Mouse (Mus musculus) CH12.LX (cell line): ENCODE measurements around the gene Drd1. TPM values are rescaled to one million over a fixed set of nuclear protein-coding genes. Genes with fewer than 3 reads are reported as not detected.

Experiments used
- DNase-seq: peaks from one replicate; pipeline ENCODE4 v3.0.0-alpha.2; 2013; ENCODE audit errors: extremely low read depth
- H3K27ac ChIP-seq: 2 replicates; pipeline ENCODE4 v1.5.1; 2012; ENCODE audit warnings: low read depth, mild to moderate bottlenecking, control low read depth, moderate library complexity; ENCODE audit not compliant: insufficient read depth
- H3K27me3 ChIP-seq: replicated peaks from 2 replicates; pipeline ENCODE3; 2012; ENCODE audit warnings: inconsistent platforms
- H3K36me3 ChIP-seq, 2 experiments: replicated peaks in 1 of 2; 2 replicates each; pipeline versions ENCODE3 to v1.6.1; 2012; ENCODE audit warnings: inconsistent platforms in 1 of 2, low read length in 1 of 2, mild to moderate bottlenecking in 1 of 2, mixed read lengths in 1 of 2, moderate library complexity in 1 of 2; ENCODE audit not compliant: control insufficient read depth in 1 of 2, insufficient read depth in 1 of 2
- H3K4me1 ChIP-seq, 2 experiments: 2 replicates each; pipeline ENCODE4 v1.6.1; 2012; ENCODE audit warnings: inconsistent platforms in 1 of 2, moderate library complexity in 1 of 2; ENCODE audit not compliant: insufficient read depth in 2 of 2, control insufficient read depth in 1 of 2
- H3K4me2 ChIP-seq: 2 replicates; pipeline ENCODE4 v1.6.1; 2012; ENCODE audit warnings: low read depth, mild to moderate bottlenecking, control low read depth; ENCODE audit not compliant: poor library complexity, insufficient read depth, severe bottlenecking
- H3K4me3 ChIP-seq, 3 experiments: fragments of 150-350 bp in 1 of 3; sonication (generic) in 1 of 3; replicated peaks in 1 of 3; 2 replicates each; pipeline versions ENCODE3 to v1.5.1; 2011 to 2012; ENCODE audit warnings: low read depth in 2 of 3, low read length in 2 of 3, mild to moderate bottlenecking in 2 of 3, moderate library complexity in 2 of 3, control low read depth in 1 of 3, improper control_type of control experiment in 1 of 3, inconsistent platforms in 1 of 3, mixed read lengths in 1 of 3; ENCODE audit not compliant: poor library complexity in 1 of 3
- H3K79me2 ChIP-seq: replicated peaks from 2 replicates; pipeline ENCODE4 v1.6.1; 2012; ENCODE audit warnings: mild to moderate bottlenecking, moderate library complexity; ENCODE audit not compliant: control insufficient read depth, poor library complexity, insufficient read depth, severe bottlenecking; ENCODE audit errors: extremely low read depth
- H3K9ac ChIP-seq: 2 replicates; pipeline ENCODE4 v1.6.1; 2012; ENCODE audit warnings: low read depth, mild to moderate bottlenecking, control low read depth, moderate library complexity; ENCODE audit not compliant: insufficient read depth
- H3K9me3 ChIP-seq: replicated peaks from 2 replicates; pipeline ENCODE3; 2012; ENCODE audit warnings: low read length, inconsistent platforms, mixed read lengths
- BHLHE40 ChIP-seq: IDR thresholded peaks from 2 replicates; pipeline ENCODE4 v1.6.1; 2011; ENCODE audit warnings: mild to moderate bottlenecking, low read depth, low read length, improper control_type of control experiment
- CHD1 ChIP-seq: IDR thresholded peaks from 2 replicates; pipeline ENCODE4 v1.6.1; 2012; ENCODE audit warnings: low read depth, low read length, improper control_type of control experiment, inconsistent platforms
- CHD2 ChIP-seq: IDR thresholded peaks from 2 replicates; pipeline ENCODE4 v1.6.1; 2011; ENCODE audit warnings: low read length, improper control_type of control experiment
- E2F4 ChIP-seq: IDR thresholded peaks from 2 replicates; pipeline ENCODE4 v1.6.1; 2011; ENCODE audit warnings: low read depth, low read length, improper control_type of control experiment; ENCODE audit not compliant: insufficient replicate concordance
- EP300 ChIP-seq: IDR thresholded peaks from 2 replicates; pipeline ENCODE4 v1.6.1; 2011; ENCODE audit warnings: low read length, improper control_type of control experiment
- IRF4 ChIP-seq: IDR thresholded peaks from 2 replicates; pipeline ENCODE4 v1.6.1; 2014; ENCODE audit warnings: low read depth, mild to moderate bottlenecking, inconsistent platforms, low read length, improper control_type of control experiment
- JUN ChIP-seq: IDR thresholded peaks from 2 replicates; pipeline ENCODE4 v1.6.1; 2011; ENCODE audit warnings: low read depth, mild to moderate bottlenecking, low read length, improper control_type of control experiment, moderate library complexity; ENCODE audit not compliant: insufficient read depth
- KAT2A ChIP-seq: IDR thresholded peaks from 2 replicates; pipeline ENCODE4 v1.6.1; 2012; ENCODE audit warnings: low read length, improper control_type of control experiment, inconsistent platforms; ENCODE audit not compliant: insufficient replicate concordance
- MAFK ChIP-seq: IDR thresholded peaks from 2 replicates; pipeline ENCODE4 v1.6.1; 2011; ENCODE audit warnings: low read length, improper control_type of control experiment; ENCODE audit not compliant: insufficient replicate concordance
- MAZ ChIP-seq: IDR thresholded peaks from 2 replicates; pipeline ENCODE4 v1.6.1; 2012; ENCODE audit warnings: low read depth, mild to moderate bottlenecking, inconsistent platforms, low read length, improper control_type of control experiment, moderate library complexity
- MEF2A ChIP-seq: IDR thresholded peaks from 2 replicates; pipeline ENCODE4 v1.6.1; 2014; ENCODE audit warnings: low read depth, mild to moderate bottlenecking, inconsistent platforms, low read length, improper control_type of control experiment, borderline replicate concordance
- MXI1 ChIP-seq: IDR thresholded peaks from 2 replicates; pipeline ENCODE4 v1.6.1; 2011; ENCODE audit warnings: mild to moderate bottlenecking, low read depth, low read length, improper control_type of control experiment
- MYC ChIP-seq: IDR thresholded peaks from 2 replicates; pipeline ENCODE4 v1.6.1; 2011; ENCODE audit warnings: low read depth, mild to moderate bottlenecking, improper control_type of control experiment, low read length
- POLR2AphosphoS2 ChIP-seq: IDR thresholded peaks from 2 replicates; pipeline ENCODE4 v1.6.1; 2011; ENCODE audit warnings: low read depth, low read length, improper control_type of control experiment
- RCOR1 ChIP-seq: conservative IDR thresholded peaks from 2 replicates; pipeline ENCODE4 v1.6.1; 2012; ENCODE audit warnings: low read depth, mild to moderate bottlenecking, inconsistent platforms, low read length, improper control_type of control experiment
- SIN3A ChIP-seq: IDR thresholded peaks from 2 replicates; pipeline ENCODE4 v1.6.1; 2012; ENCODE audit warnings: low read length, improper control_type of control experiment, inconsistent platforms
- TBP ChIP-seq: conservative IDR thresholded peaks from 2 replicates; pipeline ENCODE4 v1.6.1; 2011; ENCODE audit warnings: low read depth, low read length, improper control_type of control experiment
- UBTF ChIP-seq: IDR thresholded peaks from 2 replicates; pipeline ENCODE4 v1.6.1; 2012; ENCODE audit warnings: low read depth, mild to moderate bottlenecking, inconsistent platforms, low read length, improper control_type of control experiment, moderate library complexity
- USF1 ChIP-seq: IDR thresholded peaks from 2 replicates; pipeline ENCODE4 v1.6.1; 2014; ENCODE audit warnings: low read depth, mild to moderate bottlenecking, inconsistent platforms, low read length, improper control_type of control experiment
- ZKSCAN1 ChIP-seq: IDR thresholded peaks from 2 replicates; pipeline ENCODE4 v1.6.1; 2012; ENCODE audit warnings: low read depth, inconsistent platforms, low read length, improper control_type of control experiment, borderline replicate concordance
- ZMIZ1 ChIP-seq: IDR thresholded peaks from 2 replicates; pipeline ENCODE4 v1.6.1; 2012; ENCODE audit warnings: low read depth, mild to moderate bottlenecking, inconsistent platforms, low read length, improper control_type of control experiment
- ZNF384 ChIP-seq: IDR thresholded peaks from 2 replicates; pipeline ENCODE4 v1.6.1; 2012; ENCODE audit warnings: low read depth, low read length, improper control_type of control experiment, inconsistent platforms
- dilution Hi-C: fragments of 300-500 bp; cut with MboI; formaldehyde crosslinking; loops from 2 replicates; pipeline ENCODE4 v1.14.3; 2020; ENCODE audit warnings: low sequenced_read_pairs; ENCODE audit not compliant: extremely low pct_unique_long_range_greater_than_20kb, extremely low pct_ligation_motif_present
- in situ Hi-C: fragments of 300-500 bp; cut with MboI; formaldehyde crosslinking; loops from 3 replicates; pipeline ENCODE4 v1.14.3; 2019; ENCODE audit warnings: low sequenced_read_pairs, low pct_ligation_motif_present, low pct_unique_long_range_greater_than_20kb, mixed read lengths
- polyA plus RNA-seq: library from polyadenylated mRNA; unstranded; fragments of >175 nt; gene quantifications from 2 replicates; pipeline ENCODE4 v1.2.1, GENCODE M21; 2012; ENCODE audit warnings: low read depth; ENCODE audit not compliant: insufficient read length
- total RNA-seq, 2 experiments: library from RNA; depleted of rRNA; stranded (reverse); fragments of 300-350 nt in 1 of 2; fragments of >200 nt in 1 of 2; gene quantifications; 2 replicates each; pipeline ENCODE4 v1.2.3; 2012 to 2014

The Drd1 gene
- total and polyA plus RNA-seq, 3 experiments = not detected

DNA sequence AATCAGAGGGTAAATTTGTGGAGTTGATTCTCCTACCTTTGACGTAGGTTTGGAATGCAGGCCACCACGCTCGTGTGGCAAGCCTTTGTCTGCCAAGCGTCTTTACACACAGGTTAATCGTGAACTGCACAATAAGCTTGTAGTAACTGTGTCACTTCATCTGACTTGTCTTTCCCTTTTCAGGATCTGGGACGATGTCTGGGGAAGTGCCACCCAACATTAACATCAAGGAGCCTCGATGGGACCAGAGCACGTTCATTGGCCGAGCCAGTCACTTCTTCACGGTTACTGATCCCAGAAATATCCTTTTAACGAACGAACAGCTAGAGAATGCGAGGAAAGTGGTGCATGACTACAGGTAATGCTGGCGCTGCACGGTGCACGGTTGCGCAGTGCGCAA, 29.8 kb upstream of the Drd1 start:
- no peak overlapping the region for H3K9ac ChIP-seq
- DNase-seq = no peak
- dilution Hi-C loops = no loop called here
- in situ Hi-C loops = no loop called here
- H3K9me3 ChIP-seq = no peaks in the 10 kb centered on the region
- peaks cover 45 to 91% of the 10 kb centered on the region in 2 experiments for H3K36me3 ChIP-seq
- no peak for TF ChIP-seq USF1
- no peak for TF ChIP-seq E2F4
- no peak for TF ChIP-seq RCOR1
- TF ChIP-seq ZKSCAN1 = no peak
- TF ChIP-seq MYC = no peak
- TF ChIP-seq CHD2 = no peak
- no peak for TF ChIP-seq ZMIZ1
- no peak for TF ChIP-seq MXI1
- H3K27ac ChIP-seq = no peak overlapping the region
- peaks cover 0 to 7% of the 10 kb centered on the region in 2 experiments; a peak in 3 of 4 replicates for H3K4me1 ChIP-seq
- no peak overlapping the region for H3K4me2 ChIP-seq
- H3K27me3 ChIP-seq = no peaks in the 10 kb centered on the region
- H3K4me3 ChIP-seq = no peak overlapping the region
- H3K79me2 ChIP-seq = peaks cover 41% of the 10 kb centered on the region

DNA sequence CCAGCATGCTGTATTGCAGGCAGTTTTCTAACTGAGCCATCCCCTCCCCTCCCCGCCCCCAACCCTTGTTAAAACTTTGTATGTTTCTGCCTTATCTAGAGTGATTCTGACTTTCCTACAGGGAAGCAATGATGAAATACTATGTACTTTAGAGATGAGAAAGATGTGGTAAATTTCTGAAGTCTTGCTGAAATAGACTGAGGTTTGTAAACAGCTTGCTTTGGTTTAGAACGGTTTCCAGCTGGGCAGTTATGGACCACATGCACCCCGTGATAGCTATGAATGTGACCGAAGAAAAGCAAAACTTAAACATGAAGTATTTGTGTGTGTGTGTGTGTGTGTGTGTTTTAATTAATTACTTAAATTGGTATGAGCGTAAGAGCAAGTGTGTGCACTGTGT, 29.3 kb upstream of the Drd1 start:
- Histone ChIP-seq H3K36me3 (peaks cover 44 to 92% of the 10 kb centered on the region in 2 experiments), H3K27ac (no peak overlapping the region), H3K27me3 (no peaks in the 10 kb centered on the region), H3K79me2 (peaks cover 45% of the 10 kb centered on the region), H3K9me3 (no peaks in the 10 kb centered on the region), H3K4me2 (no peak overlapping the region), H3K4me1 (peaks cover 3 to 11% of the 10 kb centered on the region in 2 experiments; a peak in 3 of 4 replicates), H3K4me3 (no peak overlapping the region), H3K9ac (no peak overlapping the region)
- TF ChIP-seq JUN (no peak), IRF4 (no peak)
- DNase-seq = no peak
- dilution Hi-C loops = no loop called here
- in situ Hi-C loops = no loop called here

- Histone ChIP-seq H3K4me3 (no peak overlapping the region), H3K4me2 (no peak overlapping the region), H3K36me3 (peaks cover 39 to 91% of the 10 kb centered on the region in 2 experiments), H3K9ac (no peak overlapping the region), H3K27ac (no peak overlapping the region), H3K9me3 (no peaks in the 10 kb centered on the region), H3K4me1 (peaks cover 6 to 18% of the 10 kb centered on the region in 2 experiments), H3K27me3 (no peaks in the 10 kb centered on the region), H3K79me2 (peaks cover 52% of the 10 kb centered on the region)
- TF ChIP-seq BHLHE40 = no peak
- no peak for TF ChIP-seq CHD2
- TF ChIP-seq MAZ = no peak
- no peak for TF ChIP-seq SIN3A
- no peak for TF ChIP-seq UBTF
- no peak for TF ChIP-seq E2F4
- no peak for TF ChIP-seq USF1
- TF ChIP-seq KAT2A = no peak
- TF ChIP-seq POLR2AphosphoS2 = no peak
- TF ChIP-seq IRF4 = no peak
- no peak for TF ChIP-seq ZNF384
- no peak for TF ChIP-seq EP300
- no peak for TF ChIP-seq CHD1
- TF ChIP-seq MAFK = no peak
- TF ChIP-seq RCOR1 = no peak
- no peak for TF ChIP-seq MEF2A
- TF ChIP-seq TBP = no peak
- dilution Hi-C loops = no loop called here
- no peak for DNase-seq
- in situ Hi-C loops = no loop called here
Observed at GRCm38 (mm10) chr13:54084178-54084577, 28.7 kb upstream of the Drd1 start.
